Mouse (Mus musculus) adrenal gland, postnatal 25 days (tissue): ENCODE data around the gene Cdc42bpb. TPM values are rescaled to one million over a fixed set of nuclear protein-coding genes. Genes with fewer than 3 reads are reported as not detected.

Experiments used
- DNase-seq: peaks from one replicate; pipeline ENCODE4 v3.0.0; 2021; ENCODE audit warnings: mixed read lengths
- total RNA-seq: library from RNA; stranded (reverse); gene quantifications from 2 replicates; pipeline ENCODE4 v1.2.3, GENCODE M21; 2021

Gene Cdc42bpb
- total RNA-seq, 1 experiment from 2014 or later: 123 TPM

DNA sequence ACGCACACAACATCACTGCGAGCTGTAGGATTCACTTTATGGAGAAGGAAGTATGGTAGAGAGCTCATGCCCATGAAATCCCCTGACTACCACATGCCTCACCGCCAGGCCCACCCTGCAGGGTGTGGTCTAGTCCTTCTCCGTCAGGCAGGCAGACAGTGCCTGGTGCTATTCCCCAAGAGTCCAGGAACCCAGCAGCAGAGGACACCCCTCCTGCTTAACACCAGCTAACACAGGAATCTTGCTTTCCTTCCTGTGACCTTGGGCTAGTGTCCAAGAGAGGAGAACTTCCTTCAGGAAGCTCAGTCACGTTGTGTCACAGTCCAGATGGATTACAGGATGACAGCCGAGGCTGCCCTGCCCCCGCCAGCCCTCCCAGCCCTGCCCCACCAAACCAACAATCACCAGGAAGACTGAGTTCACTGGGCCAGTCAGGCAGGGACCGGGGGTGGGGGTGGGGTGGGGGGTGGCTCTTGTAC, 9.2 kb upstream of the Cdc42bpb start:
- DNase-seq: no peak

DNA sequence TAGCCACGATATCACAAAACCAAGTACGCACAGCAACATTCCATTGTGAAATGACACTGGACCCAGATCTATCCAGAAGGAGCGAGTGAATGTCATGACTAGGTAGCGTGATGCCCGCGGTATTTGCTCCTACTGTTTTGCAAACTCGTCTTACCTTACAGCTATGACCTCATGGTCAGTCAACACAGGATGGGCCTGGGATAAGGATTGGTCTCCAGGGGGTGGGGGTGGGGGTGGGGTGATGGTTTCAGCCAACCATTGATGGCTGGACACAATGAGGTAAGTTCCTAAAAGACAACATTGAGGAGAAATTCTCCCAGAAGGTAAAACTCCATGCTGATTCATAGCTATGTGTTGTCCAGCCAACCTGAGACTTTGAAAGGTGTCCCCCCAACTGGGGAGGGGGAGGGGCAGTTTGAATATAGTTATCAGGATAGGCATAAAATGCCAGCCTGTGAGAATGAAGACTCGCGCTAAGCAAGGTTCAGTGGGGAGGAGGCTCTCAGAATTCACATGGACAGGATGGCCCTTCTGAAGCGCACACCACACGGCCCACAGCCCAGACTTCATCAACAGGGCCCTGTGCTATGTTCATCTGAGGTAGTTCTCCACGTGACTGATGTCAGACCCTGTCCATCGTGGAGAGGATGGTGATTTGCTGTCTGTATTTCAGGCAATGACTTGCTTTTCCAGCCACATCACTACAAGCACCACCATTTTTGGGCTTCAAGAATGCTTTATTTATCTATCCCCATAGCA, 8.5 kb upstream of the Cdc42bpb start:
- DNase-seq: no peak

DNA sequence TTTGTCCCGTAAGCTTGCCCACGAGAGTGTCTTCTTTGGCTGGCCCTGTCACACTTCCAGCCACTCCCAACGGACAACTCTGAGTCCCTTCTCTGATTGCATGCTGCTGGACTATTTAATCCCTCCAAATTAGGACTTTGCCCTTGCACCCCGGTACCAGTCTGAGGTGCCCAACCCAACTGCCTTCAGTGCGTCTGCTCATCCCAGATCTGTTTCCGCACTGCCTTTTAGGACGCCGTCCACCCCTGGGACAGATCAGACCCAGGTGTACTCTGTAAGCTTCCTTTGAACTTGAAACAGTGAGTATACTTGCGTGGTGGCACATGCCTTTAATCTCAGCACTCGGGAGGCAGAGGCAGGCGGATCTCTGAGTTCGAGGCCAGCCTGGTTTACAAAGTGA, 1.3 kb upstream of the Cdc42bpb start:
- no peak for DNase-seq

DNA sequence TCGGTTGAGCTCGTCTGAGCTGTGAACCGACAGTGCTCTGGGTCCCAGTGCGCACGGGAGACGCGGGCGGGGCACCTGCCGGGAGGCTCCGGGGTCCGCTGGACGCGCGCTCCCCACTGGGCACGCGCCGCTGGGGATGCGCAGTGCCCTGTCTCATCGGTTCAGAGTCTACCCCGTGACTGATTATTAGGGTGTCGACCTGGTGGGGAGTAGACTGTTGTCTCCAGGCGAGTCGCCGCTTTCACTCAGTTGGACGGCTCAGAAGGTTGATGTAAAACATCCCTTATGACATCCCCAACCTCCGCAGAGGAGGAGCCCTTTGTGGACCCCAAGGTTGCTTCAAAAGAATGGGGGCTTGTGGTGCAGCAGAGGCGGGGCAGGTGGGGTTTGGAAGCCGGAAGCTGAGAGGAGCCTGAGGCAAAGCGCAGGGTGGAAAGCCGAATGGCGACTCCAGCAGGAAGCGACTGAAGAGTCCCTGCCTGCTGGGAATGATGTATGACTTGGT, 520 bp upstream of the Cdc42bpb start:
- no peak for DNase-seq

DNA sequence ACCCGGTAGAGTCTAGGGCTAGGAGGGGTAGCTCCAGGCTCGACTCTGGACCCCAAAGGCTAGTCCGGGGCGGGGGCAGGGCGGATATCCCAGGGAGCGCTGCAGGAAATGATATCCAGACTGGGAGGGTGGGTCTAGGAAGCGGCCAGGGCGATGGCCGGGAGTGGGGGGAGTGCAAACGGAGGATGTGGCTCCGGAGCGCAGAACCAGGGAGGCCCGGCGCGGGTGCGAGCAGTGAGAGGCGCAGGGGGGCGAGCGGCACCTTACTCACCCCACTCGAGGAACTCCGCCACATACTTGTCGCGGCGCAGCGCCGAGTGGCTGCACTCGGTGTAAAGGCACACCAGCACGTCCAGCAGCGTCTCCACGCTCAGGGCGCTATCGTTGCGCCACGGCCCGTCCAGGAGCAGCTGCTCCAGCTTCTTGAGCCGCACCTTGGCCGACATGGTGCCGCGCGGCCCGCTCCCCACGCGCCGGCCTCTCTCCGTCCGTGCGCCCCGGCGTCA, 639 bp downstream of the Cdc42bpb start:
- peak; percentile 66 for DNase-seq

DNA sequence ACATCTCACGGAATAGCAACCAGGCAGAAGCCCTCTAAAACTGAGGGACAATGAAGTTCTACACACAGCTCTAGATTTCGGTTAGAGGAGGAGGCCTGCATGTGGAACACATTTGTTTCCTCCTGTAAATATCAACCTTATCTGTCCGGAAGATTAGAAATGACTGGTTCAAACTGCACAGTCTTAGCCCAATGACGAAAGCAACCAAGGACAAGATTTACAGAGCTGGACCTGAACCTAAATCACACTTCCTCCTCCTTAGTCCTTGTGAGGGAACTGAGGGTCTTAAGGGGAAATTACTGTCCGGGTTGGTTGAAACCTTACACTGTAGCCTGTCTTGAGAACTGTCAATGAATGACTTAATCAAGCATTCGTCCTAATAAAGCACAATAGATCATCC, 1.5 kb downstream of the Cdc42bpb start:
- no peak for DNase-seq

DNA sequence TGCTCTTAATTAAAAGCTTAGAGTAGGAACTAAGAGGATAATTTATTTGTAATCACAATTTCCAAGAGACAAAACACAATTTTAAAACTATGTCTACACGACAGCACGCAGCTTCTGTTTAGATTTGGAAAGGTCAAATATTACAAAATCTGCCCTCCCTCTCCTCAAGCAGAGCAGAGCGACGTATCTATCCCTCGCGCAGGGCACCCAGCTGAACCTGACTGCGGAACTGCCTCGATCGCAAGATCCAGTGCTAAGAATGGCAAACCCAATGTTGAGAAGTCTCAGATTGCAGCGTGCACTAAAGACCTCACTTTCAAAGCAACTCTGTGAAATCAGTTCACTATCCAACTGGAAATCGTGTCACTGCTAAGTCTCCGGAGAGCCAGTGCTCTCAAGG, 2.0 kb downstream of the Cdc42bpb start:
- no peak for DNase-seq

DNA sequence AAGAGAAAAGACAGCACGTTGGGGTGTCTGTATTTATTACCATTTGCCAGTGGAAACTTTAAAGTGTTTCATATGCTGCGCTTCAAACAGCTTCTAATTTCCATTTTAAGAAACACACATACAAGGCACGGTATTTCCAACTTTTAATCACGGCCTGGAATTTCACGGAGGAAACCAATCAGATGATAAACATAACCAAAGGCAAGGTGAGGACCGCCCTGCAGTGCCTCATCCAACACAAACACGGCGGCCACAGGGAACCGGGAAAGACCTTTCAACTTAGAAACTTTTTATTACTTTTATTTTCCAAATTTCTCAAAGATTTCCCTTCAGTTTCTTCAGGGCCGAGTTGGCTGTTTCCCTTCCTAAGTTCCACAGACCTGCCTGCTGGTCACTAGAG, 2.8 kb downstream of the Cdc42bpb start:
- DNase-seq: no peak

DNA sequence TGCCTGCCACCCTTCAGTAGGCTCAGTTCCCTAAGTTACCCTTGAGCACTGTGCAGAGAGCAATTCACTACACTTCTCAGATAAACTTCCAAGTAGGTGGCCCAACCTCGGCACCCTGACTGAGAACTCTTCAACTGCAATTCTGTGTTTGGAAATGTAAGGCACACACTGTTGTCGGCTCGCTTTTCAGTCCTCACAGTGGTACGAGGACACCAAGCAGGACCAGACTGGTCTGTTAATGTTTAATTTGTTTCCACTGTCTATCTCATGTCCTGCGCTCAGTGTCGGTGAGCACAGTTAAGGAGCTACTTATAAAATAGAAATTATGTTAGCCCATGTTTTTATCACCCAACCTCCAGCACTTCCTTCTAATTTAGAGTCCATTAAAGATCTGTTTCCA, 4.1 kb downstream of the Cdc42bpb start:
- DNase-seq: no peak

DNA sequence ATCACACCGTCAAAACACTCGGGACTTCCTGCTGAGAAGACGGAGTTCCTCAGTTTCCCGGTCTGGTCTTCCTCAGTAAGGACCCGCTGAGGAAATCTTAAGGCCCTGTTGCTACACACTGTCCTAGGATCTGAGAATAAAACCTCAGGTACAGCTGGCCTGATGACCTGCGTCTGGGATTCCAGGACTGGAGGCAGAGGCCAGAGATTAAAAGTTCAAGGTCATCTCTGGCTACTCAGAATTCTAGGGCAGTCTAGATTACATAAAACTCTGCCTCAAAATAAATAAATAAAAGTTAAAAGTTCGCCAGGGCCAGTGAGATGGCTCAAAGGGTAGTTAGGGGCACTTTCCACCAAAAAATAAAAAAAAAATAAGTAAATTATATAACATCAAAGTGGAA, 5.6 kb downstream of the Cdc42bpb start:
- no peak for DNase-seq

DNA sequence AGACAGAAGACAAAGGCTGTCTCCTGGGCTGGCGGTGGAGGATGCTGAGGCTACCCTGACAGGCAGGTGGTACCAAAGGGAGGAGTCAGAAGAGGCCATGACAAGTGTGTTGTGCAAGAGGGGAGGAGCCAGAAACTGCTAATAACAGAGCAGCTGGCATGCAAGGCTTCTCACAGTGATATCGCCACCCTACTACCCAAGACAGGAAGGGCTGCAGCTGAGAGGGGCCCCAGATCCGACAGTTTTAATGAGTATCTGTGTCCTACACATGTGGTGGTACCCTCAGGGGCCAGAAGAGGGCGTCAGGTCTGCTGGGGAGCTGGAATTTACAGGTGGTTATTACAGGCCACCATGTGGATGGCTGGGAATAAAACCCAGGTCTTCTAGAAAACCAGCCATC, 7.3 kb downstream of the Cdc42bpb start:
- DNase-seq: no peak

DNA sequence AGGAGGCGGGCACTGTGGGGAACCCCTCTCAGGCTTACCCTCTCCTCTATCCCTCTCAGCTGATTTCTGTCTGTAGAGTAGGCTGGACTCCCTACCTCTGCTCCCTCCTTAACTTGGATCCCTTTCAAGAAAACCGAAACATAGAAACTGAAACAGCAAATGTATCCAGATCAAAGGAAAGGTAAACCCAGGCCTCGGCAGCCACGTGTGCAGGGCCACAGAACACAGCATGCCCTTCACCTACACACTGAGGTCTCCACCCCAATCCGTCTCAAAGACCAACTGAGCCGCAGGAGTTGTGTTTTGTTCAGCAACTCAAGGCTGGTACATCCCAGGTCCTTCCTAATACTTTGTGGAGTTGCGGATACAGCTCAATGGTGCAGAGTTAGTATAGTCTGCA, 10.5 kb downstream of the Cdc42bpb start:
- no peak for DNase-seq

DNA sequence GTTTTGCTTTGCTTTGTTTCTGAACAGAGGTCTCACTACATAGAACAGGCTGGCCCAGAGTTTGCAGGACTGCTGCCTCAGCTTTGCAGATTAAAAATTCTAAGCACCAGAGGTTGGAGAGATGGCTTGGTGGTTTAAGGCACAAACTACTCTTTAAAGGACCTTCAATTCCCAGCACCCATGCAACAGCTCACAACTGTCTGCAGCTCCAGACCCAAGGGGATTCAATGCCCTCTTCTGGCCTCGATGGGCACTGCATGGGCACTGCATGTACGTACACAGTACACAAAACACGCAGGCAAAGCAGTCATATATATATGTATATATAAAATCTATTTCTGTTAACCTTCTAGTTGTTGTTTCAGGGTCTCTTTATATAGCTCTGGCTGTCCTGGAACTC, 13.3 kb downstream of the Cdc42bpb start:
- no peak for DNase-seq

DNA sequence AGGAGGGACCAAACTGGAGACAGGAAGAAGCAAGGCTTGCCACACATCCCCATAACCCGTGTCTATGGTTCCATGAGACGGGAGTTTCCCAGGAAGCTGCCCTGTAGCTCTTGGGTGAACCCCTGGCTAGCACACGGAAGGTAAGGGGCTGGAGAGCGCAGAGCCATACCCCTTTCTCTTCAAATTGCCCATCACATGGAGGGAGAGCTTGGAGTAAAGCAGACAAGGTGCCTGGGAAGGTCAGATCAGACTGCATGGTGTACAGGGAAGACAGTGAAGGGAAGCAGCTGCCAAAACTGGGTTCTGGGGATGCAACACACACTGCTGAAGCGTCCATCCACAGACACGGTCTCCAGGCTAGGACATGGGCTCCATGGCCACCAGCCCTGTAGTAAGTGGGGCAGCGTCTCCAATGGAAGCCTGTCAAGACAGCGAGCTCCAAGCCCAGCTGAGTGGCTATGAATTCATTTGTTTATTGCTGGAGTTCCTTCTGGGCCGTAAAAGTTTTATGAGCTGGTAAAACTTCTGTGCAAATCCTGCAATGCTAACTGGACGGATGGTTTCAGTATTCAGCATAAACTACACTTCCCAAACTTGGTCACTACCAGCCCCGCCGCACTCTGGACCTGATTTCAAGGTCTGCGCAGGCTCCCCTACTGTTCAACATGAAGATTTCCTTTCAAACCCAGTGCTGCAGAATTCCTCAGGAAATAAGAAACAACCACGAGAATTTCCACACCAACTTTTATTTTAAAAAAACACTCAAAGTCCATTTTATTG, 16.0 kb downstream of the Cdc42bpb start:
- no peak for DNase-seq

DNA sequence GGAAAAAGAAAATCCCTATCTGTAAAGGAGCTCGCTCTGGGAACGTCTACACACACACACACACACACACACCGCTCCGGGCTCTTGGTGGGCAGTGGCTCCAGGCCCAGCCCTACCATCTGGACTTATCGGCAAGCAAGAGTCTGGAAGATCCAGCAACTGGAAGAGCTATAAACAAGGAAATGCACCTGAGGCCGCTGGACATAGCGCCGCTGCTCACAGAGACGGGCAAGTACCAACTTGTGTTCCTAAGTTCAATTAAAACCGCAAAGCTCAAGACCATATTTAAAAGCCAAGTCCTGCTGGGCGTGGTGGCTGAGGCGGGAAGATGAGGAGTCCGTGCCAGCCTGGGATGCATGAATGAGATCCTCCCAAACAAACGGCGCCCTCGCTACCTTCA, 16.8 kb downstream of the Cdc42bpb start:
- no peak for DNase-seq

DNA sequence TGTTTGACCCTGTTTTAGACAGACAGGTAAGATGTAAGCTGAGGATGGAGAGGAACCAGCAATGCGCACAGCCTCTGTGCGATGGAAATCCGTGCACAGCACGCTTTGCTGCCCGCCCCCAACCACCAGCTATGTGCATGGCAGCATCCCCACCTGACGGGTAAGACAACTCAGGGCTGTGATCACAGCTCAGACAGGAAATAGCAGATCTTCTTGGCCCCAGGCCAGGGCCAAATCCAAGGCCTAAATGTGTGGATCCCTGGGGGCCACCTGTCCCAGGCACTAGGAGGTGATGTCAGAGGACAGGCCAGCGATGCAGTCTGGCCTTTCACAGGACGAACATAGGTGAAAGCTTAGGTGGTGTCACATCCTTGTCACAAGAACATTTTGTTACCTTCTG, 21.3 kb downstream of the Cdc42bpb start:
- peak; percentile 28 for DNase-seq

DNA sequence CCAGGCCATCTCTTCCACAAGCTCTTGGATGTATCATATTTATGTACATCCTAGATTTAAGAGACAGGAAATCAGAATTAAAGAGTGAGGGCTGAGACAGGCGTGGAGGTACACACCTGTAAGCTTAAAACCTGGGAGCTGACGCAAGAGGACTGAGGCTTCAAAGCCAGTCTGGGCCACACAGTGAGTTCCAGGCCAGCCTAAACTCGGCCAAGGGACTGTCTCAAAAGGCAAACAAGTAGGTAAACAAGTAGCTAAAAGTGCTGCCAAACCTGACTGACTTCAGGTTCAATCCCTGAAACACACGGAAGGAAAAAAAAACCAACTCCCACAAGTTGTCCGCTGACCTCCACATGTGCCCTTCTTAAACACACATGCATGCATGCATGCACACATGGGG, 23.4 kb downstream of the Cdc42bpb start:
- DNase-seq: no peak

DNA sequence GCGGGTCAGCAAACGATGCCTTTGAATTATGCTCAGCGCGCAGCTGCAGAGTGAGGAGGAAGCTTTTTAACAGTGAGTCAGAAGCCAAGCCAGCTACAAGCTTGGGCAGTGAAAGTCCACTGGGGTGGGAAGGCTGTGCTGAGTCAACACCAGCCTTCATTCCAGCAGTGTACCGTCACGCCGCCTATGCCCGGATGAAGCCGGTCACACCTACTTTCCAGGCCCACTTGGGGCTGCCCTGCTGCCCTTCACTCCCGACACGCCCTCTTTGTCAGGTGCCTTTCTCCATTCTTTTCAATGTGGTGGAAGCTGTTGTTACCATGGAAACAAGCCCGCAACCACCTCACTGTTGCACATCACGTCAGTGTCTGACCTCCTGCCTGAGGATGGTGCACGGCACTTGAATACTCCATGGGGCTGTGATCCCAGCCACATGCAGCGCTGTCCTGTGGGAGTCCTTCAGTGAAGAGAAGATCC, 24.0 kb downstream of the Cdc42bpb start:
- peak; percentile 52 for DNase-seq

DNA sequence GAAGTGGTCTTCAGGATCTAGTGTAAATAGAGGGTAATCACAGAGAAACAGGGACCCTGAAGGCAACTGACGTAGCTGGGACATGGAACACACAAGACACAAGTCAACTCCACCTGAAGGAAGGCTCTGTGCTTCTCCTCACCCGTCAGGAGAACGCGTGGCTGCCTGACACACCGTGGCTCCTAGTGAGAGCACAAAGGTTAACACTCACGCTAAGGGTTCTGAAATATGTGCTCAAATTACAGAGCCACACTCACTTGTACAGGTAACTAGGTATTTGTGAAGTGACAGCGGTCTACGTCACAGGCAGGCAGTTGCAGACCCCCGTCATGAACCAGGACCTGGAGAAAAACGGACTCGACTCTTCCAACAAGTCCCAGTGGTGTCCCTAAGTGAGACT, 24.5 kb downstream of the Cdc42bpb start:
- no peak for DNase-seq

DNA sequence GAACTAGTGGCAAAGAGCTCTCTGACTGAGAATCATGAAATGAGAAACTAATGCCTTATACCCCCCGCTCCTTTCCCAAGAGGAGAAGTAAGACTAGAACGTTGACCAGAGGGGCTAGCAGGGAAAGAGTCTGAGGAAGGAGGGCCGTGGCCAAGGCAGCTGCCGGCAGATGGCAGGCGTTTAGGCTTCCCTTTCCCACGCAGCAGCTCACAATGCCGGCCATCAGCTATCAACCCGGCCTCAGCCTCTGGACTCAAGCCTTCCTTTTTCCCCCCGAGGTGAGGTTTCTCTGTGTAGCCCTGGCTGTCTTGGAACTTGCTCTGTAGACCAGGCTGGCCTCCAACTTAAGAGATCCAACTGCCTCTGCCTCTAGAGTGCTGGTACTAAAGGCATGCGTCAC, 25.0 kb downstream of the Cdc42bpb start:
- DNase-seq: no peak

DNA sequence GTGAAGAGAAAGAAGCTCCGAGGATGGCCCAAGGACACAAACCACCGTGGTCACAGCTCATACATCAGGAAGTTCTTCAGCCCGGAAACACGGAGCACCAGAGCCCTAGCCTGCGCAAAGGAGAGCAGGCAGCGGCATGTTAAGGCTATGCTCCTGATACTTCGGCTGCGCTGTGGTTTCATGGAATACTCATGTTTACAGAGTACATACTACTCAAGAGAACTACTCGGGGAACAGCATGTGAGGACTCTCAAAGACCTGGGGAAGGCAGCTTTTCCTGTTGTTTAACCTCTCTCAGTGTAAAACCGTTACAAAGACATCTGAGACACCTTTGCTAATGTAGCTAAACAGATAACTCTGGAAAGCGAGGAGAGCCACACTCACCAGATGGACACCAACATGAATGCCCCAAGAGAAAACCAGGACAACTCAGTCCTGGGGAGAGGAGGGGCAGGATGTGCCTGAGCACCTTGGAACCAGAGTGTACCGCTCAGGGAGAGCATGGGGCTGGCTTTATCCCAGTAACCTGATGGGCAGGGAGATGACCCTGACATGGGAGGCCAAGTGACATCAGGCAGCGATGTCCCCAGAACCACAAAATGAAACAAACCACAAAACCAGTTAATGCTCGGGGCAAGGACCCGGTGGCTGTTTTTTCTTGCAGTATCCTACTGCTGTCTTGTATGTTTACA, 27.8 kb downstream of the Cdc42bpb start:
- peak; percentile 30 for DNase-seq

DNA sequence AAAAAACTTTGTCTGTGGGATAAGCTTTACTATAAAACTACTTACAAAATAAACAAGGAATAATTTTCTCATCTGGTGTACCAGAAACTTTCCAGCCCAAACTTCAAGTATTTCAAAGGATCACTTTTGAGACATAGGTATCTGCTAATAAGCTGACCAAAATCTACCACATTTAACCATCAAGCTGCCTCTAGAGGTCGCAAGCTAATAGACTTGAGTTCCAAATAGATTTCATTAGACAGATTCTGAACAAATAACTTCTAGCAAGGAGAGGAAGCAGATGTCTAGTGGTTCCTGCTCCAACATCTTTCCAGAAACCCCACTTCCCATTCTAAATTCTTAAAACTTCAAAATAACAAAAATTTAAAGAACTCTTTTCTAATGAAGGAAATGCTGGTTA, 33.6 kb downstream of the Cdc42bpb start:
- no peak for DNase-seq

DNA sequence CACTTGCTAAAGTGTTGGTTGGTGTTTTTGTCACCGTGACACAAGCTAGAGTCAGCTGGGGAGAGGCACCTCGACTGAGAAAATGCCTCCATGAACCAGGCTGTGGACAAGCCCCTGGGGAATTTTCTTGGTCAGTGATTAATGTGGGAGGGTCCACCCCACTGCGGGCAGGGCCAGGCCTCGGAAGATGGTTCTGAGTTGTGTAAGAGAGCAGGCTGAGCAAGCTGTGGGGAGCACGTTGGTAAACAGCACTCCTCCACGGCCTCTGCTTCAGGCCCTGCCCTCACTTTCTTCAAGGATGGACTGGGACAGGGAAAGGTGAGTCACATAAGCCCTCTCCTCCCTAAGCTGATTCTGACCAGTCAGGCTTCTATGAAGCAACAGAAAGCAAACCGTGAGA, 36.8 kb downstream of the Cdc42bpb start:
- no peak for DNase-seq
